Mouse (Mus musculus): ENCODE results near the gene Cd48. TPM values are rescaled to one million over a fixed set of nuclear protein-coding genes. Genes with fewer than 3 reads are reported as not detected.

The Cd48 gene
- polyA plus RNA-seq, 2 experiments = 2.3 to 5.0 TPM

- no peak overlapping the region for H3K9ac ChIP-seq (ENCODE audit: low read depth, low read length, severe bottlenecking)
- no peaks in the 10 kb centered on the region for H3K9me3 ChIP-seq (ENCODE audit: control insufficient read depth, low read length)
- no peak for ATAC-seq (ENCODE audit: low FRiP score, low read depth)
- H3K27ac ChIP-seq (replicated peaks; ENCODE audit: low read depth, low read length) = no peak overlapping the region
- H3K4me3 ChIP-seq (replicated peaks; ENCODE audit: low read length) = no peak overlapping the region
- no peaks in the 10 kb centered on the region for H3K36me3 ChIP-seq (ENCODE audit: control insufficient read depth, insufficient read depth, low read length)
- DNase-seq (ENCODE audit: low spot score) = no peak
- H3K4me1 ChIP-seq (ENCODE audit: control insufficient read depth, insufficient read depth, low read length) = no peaks in the 10 kb centered on the region
- WGBS = 75% methylated on average over 7 of the region's 7 CpGs
- no peaks in the 10 kb centered on the region for H3K27me3 ChIP-seq (ENCODE audit: control insufficient read depth, insufficient read depth, low read length)
- no peak for TF ChIP-seq POLR2A (IDR thresholded peaks at IDR 0.05; ENCODE audit: borderline replicate concordance, extremely low read depth, insufficient read depth, insufficient read length)
- no peak overlapping the region for H3K4me2 ChIP-seq (replicated peaks; ENCODE audit: low read depth, low read length, severe bottlenecking)
These were observed 38.2 kb upstream of the Cd48 start for GRCm38 (mm10) chr1:171643612-171644011.

- DNase-seq (ENCODE audit: low spot score) = no peak
- H3K4me1 ChIP-seq (ENCODE audit: control insufficient read depth, insufficient read depth, low read length) = no peaks in the 10 kb centered on the region
- H3K9me3 ChIP-seq (ENCODE audit: control insufficient read depth, low read length) = no peaks in the 10 kb centered on the region
- no peak overlapping the region for H3K9ac ChIP-seq (ENCODE audit: low read depth, low read length, severe bottlenecking)
- H3K27me3 ChIP-seq (ENCODE audit: control insufficient read depth, insufficient read depth, low read length) = no peaks in the 10 kb centered on the region
- no peaks in the 10 kb centered on the region for H3K36me3 ChIP-seq (ENCODE audit: control insufficient read depth, insufficient read depth, low read length)
- 60% methylated on average over 5 of the region's 5 CpGs for WGBS
- H3K4me2 ChIP-seq (replicated peaks; ENCODE audit: low read depth, low read length, severe bottlenecking) = no peak overlapping the region
- no peak for ATAC-seq (ENCODE audit: low FRiP score, low read depth)
- no peak overlapping the region for H3K4me3 ChIP-seq (replicated peaks; ENCODE audit: low read length)
- TF ChIP-seq POLR2A (IDR thresholded peaks at IDR 0.05; ENCODE audit: borderline replicate concordance, extremely low read depth, insufficient read depth, insufficient read length) = no peak
- H3K27ac ChIP-seq (replicated peaks; ENCODE audit: low read depth, low read length) = no peak overlapping the region
These were observed 35.3 kb upstream of the Cd48 start for GRCm38 (mm10) chr1:171646429-171646940.

- Histone ChIP-seq H3K36me3 (ENCODE audit: control insufficient read depth, insufficient read depth, low read length) (no peaks in the 10 kb centered on the region), H3K4me1 (ENCODE audit: control insufficient read depth, insufficient read depth, low read length) (no peaks in the 10 kb centered on the region), H3K9ac (ENCODE audit: low read depth, low read length, severe bottlenecking) (no peak overlapping the region), H3K27ac (replicated peaks; ENCODE audit: low read depth, low read length) (no peak overlapping the region), H3K9me3 (ENCODE audit: control insufficient read depth, low read length) (no peaks in the 10 kb centered on the region), H3K4me3 (replicated peaks; ENCODE audit: low read length) (no peak overlapping the region), H3K27me3 (ENCODE audit: control insufficient read depth, insufficient read depth, low read length) (no peaks in the 10 kb centered on the region), H3K4me2 (replicated peaks; ENCODE audit: low read depth, low read length, severe bottlenecking) (no peak overlapping the region)
- DNase-seq (ENCODE audit: low spot score) = no peak
- no peak for TF ChIP-seq POLR2A (IDR thresholded peaks at IDR 0.05; ENCODE audit: borderline replicate concordance, extremely low read depth, insufficient read depth, insufficient read length)
- no peak for ATAC-seq (ENCODE audit: low FRiP score, low read depth)
- 89% methylated on average over 5 of the region's 5 CpGs for WGBS
These were observed 34.1 kb upstream of the Cd48 start for GRCm38 (mm10) chr1:171647716-171648115.

DNA sequence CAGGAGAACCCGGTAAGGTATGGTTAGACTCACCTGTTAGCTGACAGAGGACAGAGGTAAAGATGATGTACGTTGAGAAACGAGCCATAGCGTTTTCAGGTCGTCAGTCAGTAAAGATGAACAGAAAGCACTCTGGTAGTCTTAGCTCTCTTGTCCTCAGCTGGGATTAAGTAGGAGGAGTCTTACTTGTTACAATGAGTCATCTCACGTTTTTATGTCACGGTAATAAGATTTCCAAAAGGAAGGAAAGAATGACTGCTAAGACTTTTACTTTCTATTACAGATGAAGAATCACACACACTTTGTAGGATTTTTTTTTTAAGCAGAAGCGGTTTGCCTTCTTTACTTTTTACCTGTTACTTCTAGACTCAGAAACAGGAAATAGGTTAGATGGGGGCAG lies 33.0 kb upstream of the Cd48 start:
- no peaks in the 10 kb centered on the region for H3K4me1 ChIP-seq (ENCODE audit: control insufficient read depth, insufficient read depth, low read length)
- ATAC-seq (ENCODE audit: low FRiP score, low read depth) = no peak
- no peaks in the 10 kb centered on the region for H3K27me3 ChIP-seq (ENCODE audit: control insufficient read depth, insufficient read depth, low read length)

GRCm38 (mm10) chr1:171652734-171653133 lies 29.1 kb upstream of the Cd48 start, which contains the start of gene Slamf7:
Gene Slamf7, minus strand, starts transcription at chr1:171653035.
- H3K27ac ChIP-seq (replicated peaks; ENCODE audit: low read depth, low read length) = no peak within 1 kb of the TSS
- H3K4me2 ChIP-seq (replicated peaks; ENCODE audit: low read depth, low read length, severe bottlenecking) = no peak within 1 kb of the TSS
- no peak within 1 kb of the TSS for H3K4me3 ChIP-seq (replicated peaks; ENCODE audit: low read length)
- no peaks in the 10 kb centered on the region for H3K4me1 ChIP-seq (ENCODE audit: control insufficient read depth, insufficient read depth, low read length)
- no peaks in the 10 kb centered on the region for H3K27me3 ChIP-seq (ENCODE audit: control insufficient read depth, insufficient read depth, low read length)
- H3K9me3 ChIP-seq (ENCODE audit: control insufficient read depth, low read length) = no peaks in the 10 kb centered on the region
- DNase-seq (ENCODE audit: low spot score) (no peak), ATAC-seq (ENCODE audit: low FRiP score, low read depth) (no peak)
- 82% methylated on average over 5 of the region's 5 CpGs for WGBS
- H3K9ac ChIP-seq (ENCODE audit: low read depth, low read length, severe bottlenecking) = no peak within 1 kb of the TSS
- H3K36me3 ChIP-seq (ENCODE audit: control insufficient read depth, insufficient read depth, low read length) = no peaks in the 10 kb centered on the region
- no peak for TF ChIP-seq POLR2A (IDR thresholded peaks at IDR 0.05; ENCODE audit: borderline replicate concordance, extremely low read depth, insufficient read depth, insufficient read length)

More for the DNA sequence above, 33.0 kb upstream of the Cd48 start:
- Histone ChIP-seq H3K27ac (replicated peaks; ENCODE audit: low read depth, low read length) (no peak overlapping the region), H3K36me3 (ENCODE audit: control insufficient read depth, insufficient read depth, low read length) (no peaks in the 10 kb centered on the region), H3K9me3 (ENCODE audit: control insufficient read depth, low read length) (no peaks in the 10 kb centered on the region), H3K9ac (ENCODE audit: low read depth, low read length, severe bottlenecking) (no peak overlapping the region), H3K4me3 (replicated peaks; ENCODE audit: low read length) (no peak overlapping the region), H3K4me2 (replicated peaks; ENCODE audit: low read depth, low read length, severe bottlenecking) (no peak overlapping the region)
- WGBS = 81% methylated on average over 8 of the region's 8 CpGs
- DNase-seq (ENCODE audit: low spot score) = no peak
- TF ChIP-seq POLR2A (IDR thresholded peaks at IDR 0.05; ENCODE audit: borderline replicate concordance, extremely low read depth, insufficient read depth, insufficient read length) = no peak

DNA sequence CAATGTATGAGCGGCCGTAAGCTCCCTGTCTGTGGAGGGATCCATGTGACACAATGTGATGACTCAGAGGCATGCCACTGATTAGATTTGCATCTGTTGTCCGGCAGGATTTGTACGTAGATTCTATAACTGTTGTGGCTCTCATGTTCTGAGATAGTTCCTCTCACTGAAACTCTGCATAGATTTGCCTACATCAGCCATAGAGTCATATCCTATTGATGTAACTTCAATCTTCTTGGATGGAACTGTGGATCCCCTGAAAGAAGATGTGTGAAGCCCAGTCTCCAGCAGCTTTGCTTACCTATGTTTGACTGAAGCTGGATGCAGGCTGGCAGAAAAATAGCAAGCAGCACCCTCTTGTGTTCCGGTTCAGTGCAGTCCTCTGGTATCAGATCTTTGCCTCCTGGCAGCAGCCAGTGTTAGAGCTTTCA lies 23.2 kb upstream of the Cd48 start:
- 71% methylated on average over 5 of the region's 5 CpGs for WGBS
- no peak for TF ChIP-seq POLR2A (IDR thresholded peaks at IDR 0.05; ENCODE audit: borderline replicate concordance, extremely low read depth, insufficient read depth, insufficient read length)
- Histone ChIP-seq H3K9me3 (ENCODE audit: control insufficient read depth, low read length) (no peaks in the 10 kb centered on the region), H3K9ac (ENCODE audit: low read depth, low read length, severe bottlenecking) (no peak overlapping the region), H3K27ac (replicated peaks; ENCODE audit: low read depth, low read length) (no peak overlapping the region), H3K36me3 (ENCODE audit: control insufficient read depth, insufficient read depth, low read length) (no peaks in the 10 kb centered on the region), H3K27me3 (ENCODE audit: control insufficient read depth, insufficient read depth, low read length) (no peaks in the 10 kb centered on the region), H3K4me2 (replicated peaks; ENCODE audit: low read depth, low read length, severe bottlenecking) (no peak overlapping the region), H3K4me1 (ENCODE audit: control insufficient read depth, insufficient read depth, low read length) (no peaks in the 10 kb centered on the region), H3K4me3 (replicated peaks; ENCODE audit: low read length) (no peak overlapping the region)
- ATAC-seq (ENCODE audit: low FRiP score, low read depth) = no peak
- no peak for DNase-seq (ENCODE audit: low spot score)

All from limb, embryonic 14.5 days (tissue).